Mouse (Mus musculus) cerebellum, adult 8-10 months (tissue): Measurements from ENCODE around the gene Ddx54.
A peak's percentile ranks its signal among the peaks of the same experiment; 100 is the strongest.

Experiments
- DNase-seq: peaks from one replicate; pipeline ENCODE4 v3.0.0; 2022

Gene Ddx54

GRCm38 (mm10) chr5:120612442-120612821 is at the start of gene Ddx54, which contains the start of gene Rita1:
Gene Ddx54 (plus strand): TSS chr5:120612739.
Gene Rita1 (minus strand): TSS chr5:120612589.
- peak; percentile 100 for DNase-seq

GRCm38 (mm10) chr5:120562956-120563913 is 49.3 kb upstream of the Ddx54 start:
- no peak for DNase-seq

GRCm38 (mm10) chr5:120563914-120564311 is 48.6 kb upstream of the Ddx54 start:
- DNase-seq: no peak

GRCm38 (mm10) chr5:120565171-120565905 is 47.2 kb upstream of the Ddx54 start:
- DNase-seq: no peak

- DNase-seq: peak; percentile 87
Measured at GRCm38 (mm10) chr5:120566101-120566500, 46.4 kb upstream of the Ddx54 start.

GRCm38 (mm10) chr5:120566681-120567252 is 45.8 kb upstream of the Ddx54 start:
- DNase-seq: peak; percentile 65

GRCm38 (mm10) chr5:120567253-120567701 is 45.3 kb upstream of the Ddx54 start:
- DNase-seq: no peak

- no peak for DNase-seq
Measured at GRCm38 (mm10) chr5:120567761-120568211, 44.8 kb upstream of the Ddx54 start.

- no peak for DNase-seq
Measured at GRCm38 (mm10) chr5:120568336-120568768, 44.2 kb upstream of the Ddx54 start.

- DNase-seq: no peak
Measured at GRCm38 (mm10) chr5:120568964-120569363, 43.6 kb upstream of the Ddx54 start.

GRCm38 (mm10) chr5:120569791-120570190 is 42.7 kb upstream of the Ddx54 start:
- no peak for DNase-seq

- DNase-seq: no peak
Measured at GRCm38 (mm10) chr5:120570289-120570897, 42.1 kb upstream of the Ddx54 start.

GRCm38 (mm10) chr5:120571056-120571740 is 41.3 kb upstream of the Ddx54 start:
- no peak for DNase-seq

- no peak for DNase-seq
Measured at GRCm38 (mm10) chr5:120574469-120575063, 38.0 kb upstream of the Ddx54 start.

- no peak for DNase-seq
Measured at GRCm38 (mm10) chr5:120576781-120577301, 35.7 kb upstream of the Ddx54 start.

GRCm38 (mm10) chr5:120577935-120578441 is 34.6 kb upstream of the Ddx54 start:
- no peak for DNase-seq

GRCm38 (mm10) chr5:120578504-120579081 is 33.9 kb upstream of the Ddx54 start:
- DNase-seq: no peak

GRCm38 (mm10) chr5:120579211-120579897 is 33.2 kb upstream of the Ddx54 start:
- no peak for DNase-seq

- no peak for DNase-seq
Measured at GRCm38 (mm10) chr5:120579898-120580626, 32.5 kb upstream of the Ddx54 start.
